ENCODE assay signal across 9 mouse cellular contexts in genomic region chr6:22002521-22003199, GRCm38 (mm10). TPM values are rescaled to one million over a fixed set of nuclear protein-coding genes. Genes with fewer than 3 reads are reported as not detected.
A peak's percentile ranks its signal among the peaks of the same experiment; 100 is the strongest.
DNase-seq lines count a peak whose midpoint lies in the region; ATAC-seq and TF ChIP-seq lines count a peak whose summit lies in the region.
"Had no signal": no experiment of that assay in that cellular context is flagged by ENCODE, and none has a peak within 500 bp of the region (broad histone marks: within the 10 kb centered on the region; RNA-seq: fewer than 3 reads in every experiment).

No protein-coding gene starts in this region.

- peak; percentile 75 for DNase-seq in lung, postnatal 0 days (ENCODE audit: low spot score)
- no peak for DNase-seq in lung, adult 18-20 months
- DNase-seq in heart, embryonic 10.5 days (ENCODE audit: low spot score): no peak
- DNase-seq in spleen, adult 12 weeks (ENCODE audit: low spot score): no peak
- no peak for DNase-seq in spleen, adult 18-20 months
- no peak for DNase-seq in testis, postnatal 10 days (ENCODE audit: low spot score)
- DNase-seq: cerebellum, adult 9-10 months had no signal

- no peak for TF ChIP-seq CTCF in lung, postnatal 0 days (IDR thresholded peaks at IDR 0.05)
- TF ChIP-seq CTCF in small intestine, adult 2 months (IDR thresholded peaks at IDR 0.05; ENCODE audit: extremely low read depth, insufficient read length, insufficient replicate concordance, low read depth, low read length): no peak

- H3K4me2 ChIP-seq in lung, postnatal 0 days (replicated peaks; ENCODE audit: low read depth, low read length): peak overlapping the region; percentile 29; the same call in 1 of the 2 replicates
- H3K4me2 ChIP-seq in intestine, embryonic 15.5 days (replicated peaks): peak overlapping the region; percentile 10

- H3K27me3 ChIP-seq in lung, postnatal 0 days (replicated peaks; ENCODE audit: insufficient read depth, low read length): no peaks in the 10 kb centered on the region
- H3K27me3 ChIP-seq in heart, embryonic 10.5 days (ENCODE audit: insufficient read depth, poor library complexity, severe bottlenecking): no peaks in the 10 kb centered on the region
- no peaks in the 10 kb centered on the region for H3K27me3 ChIP-seq in intestine, embryonic 15.5 days (replicated peaks)
- H3K27me3 ChIP-seq in small intestine, adult 2 months (ENCODE audit: control insufficient read depth, insufficient read depth, low read length): no peaks in the 10 kb centered on the region

- H3K27ac ChIP-seq in lung, postnatal 0 days (ENCODE audit: low read length): peak overlapping the region; percentile 77
- H3K27ac ChIP-seq in heart, embryonic 10.5 days: 0 out of 2 replicates have a peak overlapping the region, but pooled peaks have one; percentile 6
- peak overlapping the region; percentile 81 for H3K27ac ChIP-seq in intestine, embryonic 15.5 days
- peak overlapping the region; percentile 58 for H3K27ac ChIP-seq in small intestine, adult 2 months (ENCODE audit: insufficient read depth, low read depth, low read length)

- ATAC-seq in lung, postnatal 0 days: peak; percentile 47
- peak; percentile 43 for ATAC-seq in intestine, embryonic 15.5 days

- no peak for TF ChIP-seq POLR2A in small intestine, adult 2 months (IDR thresholded peaks at IDR 0.05; ENCODE audit: low read depth, low read length)

- no peak; the same call in 1 of the 2 replicates for TF ChIP-seq EP300 in lung, postnatal 0 days (IDR thresholded peaks at IDR 0.05)

- peaks cover 20% of the 10 kb centered on the region; the same call in 1 of the 2 replicates for H3K4me1 ChIP-seq in lung, postnatal 0 days (ENCODE audit: insufficient read depth, low read depth, low read length)
- H3K4me1 ChIP-seq in heart, embryonic 10.5 days: peaks cover 23% of the 10 kb centered on the region
- H3K4me1 ChIP-seq in intestine, embryonic 15.5 days (replicated peaks): peaks cover 18% of the 10 kb centered on the region; the same call in 1 of the 2 replicates
- H3K4me1 ChIP-seq in small intestine, adult 2 months (ENCODE audit: control insufficient read depth, insufficient read depth, insufficient read length, low read length): peaks cover 17% of the 10 kb centered on the region; the same call in 1 of the 2 replicates

- 56% methylated on average over 17 of the region's 17 CpGs for WGBS in lung, postnatal 0 days
- 49% methylated on average over 17 of the region's 17 CpGs for WGBS in heart, embryonic 10.5 days
- WGBS in intestine, embryonic 15.5 days: 50% methylated on average over 17 of the region's 17 CpGs
- 59% methylated on average over 17 of the region's 17 CpGs for WGBS in small intestine, adult 2 months

- no peaks in the 10 kb centered on the region for H3K9me3 ChIP-seq in lung, postnatal 0 days (ENCODE audit: low read length)
- no peaks in the 10 kb centered on the region for H3K9me3 ChIP-seq in heart, embryonic 10.5 days
- H3K9me3 ChIP-seq in intestine, embryonic 15.5 days: no peaks in the 10 kb centered on the region

- 0 out of 2 replicates have a peak overlapping the region, but pooled peaks have one; percentile 0 for H3K4me3 ChIP-seq in lung, postnatal 0 days (ENCODE audit: low read depth, low read length)
- no peak overlapping the region for H3K4me3 ChIP-seq in heart, embryonic 10.5 days
- no peak overlapping the region for H3K4me3 ChIP-seq in intestine, embryonic 15.5 days (replicated peaks)
- no peak overlapping the region for H3K4me3 ChIP-seq in small intestine, adult 2 months (ENCODE audit: low read depth, low read length)

- no peak overlapping the region for H3K9ac ChIP-seq in lung, postnatal 0 days (replicated peaks; ENCODE audit: low read depth)
- no peak overlapping the region for H3K9ac ChIP-seq in intestine, embryonic 15.5 days

- H3K36me3 ChIP-seq in lung, postnatal 0 days (ENCODE audit: insufficient read depth, low read length): no peaks in the 10 kb centered on the region
- no peaks in the 10 kb centered on the region for H3K36me3 ChIP-seq in heart, embryonic 10.5 days
- no peaks in the 10 kb centered on the region for H3K36me3 ChIP-seq in intestine, embryonic 15.5 days
- no peaks in the 10 kb centered on the region for H3K36me3 ChIP-seq in small intestine, adult 2 months (ENCODE audit: control insufficient read depth, insufficient read depth, low read length)

RNA-seq across cellular contexts. Expression of gene Cped1, which starts 16.9 kb away (rescaled TPM):
- polyA plus RNA-seq in lung, postnatal 0 days (2015; fragmentation: Nextera tagmentation; extraction: Ambion mirVana): 25.0 and 29.4 TPM in 2 replicates
- polyA plus RNA-seq in heart, embryonic 10.5 days (2016; fragmentation: Nextera tagmentation; extraction: Ambion mirVana): 5.4 and 8.4 TPM in 2 replicates
- 19.5 and 20.7 TPM in 2 replicates for polyA plus RNA-seq in intestine, embryonic 15.5 days (2015; fragmentation: Nextera tagmentation; extraction: Ambion mirVana)
- 3.5 and 4.6 TPM in 2 replicates for polyA plus RNA-seq in small intestine, adult 2 months (2012; rRNA removed)

RNA-seq across cellular contexts. Expression of gene Ing3, which starts 53.3 kb away (rescaled TPM):
- polyA plus RNA-seq in lung, postnatal 0 days (2015; fragmentation: Nextera tagmentation; extraction: Ambion mirVana): 43.7 and 46.7 TPM in 2 replicates
- polyA plus RNA-seq in heart, embryonic 10.5 days (2016; fragmentation: Nextera tagmentation; extraction: Ambion mirVana): 30.1 and 38.7 TPM in 2 replicates
- polyA plus RNA-seq in intestine, embryonic 15.5 days (2015; fragmentation: Nextera tagmentation; extraction: Ambion mirVana): 41.5 and 52.6 TPM in 2 replicates
- polyA plus RNA-seq in small intestine, adult 2 months (2012; rRNA removed): 1.5 and 3.0 TPM in 2 replicates

Comparison
In these comparisons a context has a peak if more than half of its experiments do, and no peak if none do; other contexts are left out.
1. H3K27ac ChIP-seq: peak in every context shown above with its lines; median percentile 81 in intestine, embryonic 15.5 days; 77 in lung, postnatal 0 days; 58 in small intestine, adult 2 months; 6 in heart, embryonic 10.5 days.